Mouse (Mus musculus): ENCODE results near the gene Olfr1316. TPM values are rescaled to one million over a fixed set of nuclear protein-coding genes. Genes with fewer than 3 reads are reported as not detected.

The Olfr1316 gene
- polyA plus RNA-seq (2021; fragmentation: Nextera tagmentation) = not detected in 2 replicates
- long read RNA-seq, experiment 1 = 0 reads
- long read RNA-seq, experiment 2 = 0 reads

DNA sequence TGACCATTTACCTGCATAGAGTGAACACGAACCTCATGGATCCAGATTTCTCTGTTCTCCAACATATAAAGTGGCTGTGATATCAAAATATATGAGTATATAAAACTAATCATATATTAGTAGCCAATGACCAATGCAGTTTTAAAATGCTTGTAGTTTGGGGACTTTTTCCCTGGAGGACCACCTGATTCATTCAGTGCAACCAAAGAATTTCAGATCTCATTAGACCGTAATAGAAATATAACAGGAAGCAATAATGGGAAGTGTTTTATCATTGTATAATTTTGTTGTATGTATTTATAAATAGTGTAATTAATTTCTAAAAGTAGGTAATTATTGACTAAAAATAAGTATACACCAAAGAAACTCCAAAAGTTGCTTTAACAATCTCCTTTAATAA lies at the start of gene Olfr1316:
TSS of gene Olfr1316 (minus strand) at position 101 of the 400 bp plus-strand sequence.

DNA sequence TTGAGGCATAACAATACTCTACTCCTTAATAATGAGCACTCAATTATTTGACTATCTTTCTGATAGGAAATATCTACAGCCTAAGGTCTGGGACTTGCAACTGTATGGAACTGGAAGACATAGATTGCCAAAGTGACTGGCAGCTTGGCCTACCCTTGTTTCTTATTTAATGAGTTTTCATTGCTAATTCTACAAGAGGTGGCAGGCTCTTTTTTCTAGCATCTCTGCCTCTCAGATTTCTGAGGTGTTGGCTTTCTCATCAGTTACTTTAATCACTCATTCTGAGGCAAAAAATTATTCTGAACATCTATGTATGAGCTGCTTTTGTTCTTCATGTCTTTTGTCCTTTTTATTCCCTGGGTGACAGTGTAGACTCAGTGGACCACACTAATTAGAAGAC lies 19.1 kb upstream of the Olfr1316 start, which contains the start of gene Olfr1318:
TSS of gene Olfr1318 (plus strand) at position 301 of the 400 bp plus-strand sequence.

DNA sequence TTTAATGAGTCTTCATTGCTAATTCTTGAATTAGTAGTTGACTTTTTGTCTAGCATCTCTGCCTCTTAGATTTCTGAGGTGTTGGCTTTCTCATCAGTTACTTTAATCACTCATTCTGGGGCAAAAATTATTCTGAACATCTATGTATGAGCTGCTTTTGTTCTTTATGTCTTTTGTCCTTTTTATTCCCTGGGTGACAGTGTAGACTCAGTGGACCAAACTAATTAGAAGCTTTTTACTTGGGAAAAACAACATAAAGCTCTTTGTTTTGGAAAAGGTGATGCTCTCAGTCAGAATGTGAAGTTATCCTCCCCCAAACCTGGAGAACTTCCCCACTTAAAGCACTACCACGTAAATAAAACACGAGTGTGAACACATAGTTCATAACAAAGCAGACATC lies 5.3 kb upstream of the Olfr1316 start, which contains the start of gene Olfr1317:
TSS of gene Olfr1317 (plus strand) at position 301 of the 400 bp plus-strand sequence.

DNA sequence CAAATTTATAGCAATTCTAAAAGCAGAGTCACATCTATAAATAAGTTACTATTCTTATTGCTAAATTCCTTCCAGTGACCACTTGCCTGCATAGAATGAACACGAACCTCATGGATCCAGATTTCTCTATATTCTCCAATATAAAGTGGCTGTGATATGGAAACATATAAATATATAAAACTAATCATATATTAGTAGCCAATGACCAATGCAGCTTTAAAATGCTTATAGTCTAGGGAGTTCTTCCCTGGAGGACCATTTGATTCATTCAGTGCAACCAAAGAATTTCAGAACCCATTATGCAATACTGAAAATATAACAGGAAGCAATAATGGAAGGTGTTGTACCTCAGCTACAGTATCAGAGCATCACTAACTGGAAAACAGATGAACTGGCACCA lies 19.4 kb downstream of the Olfr1316 start, which contains the start of gene Olfr1315-ps1:
TSS of gene Olfr1315-ps1 (minus strand) at position 101 of the 400 bp plus-strand sequence.

DNA sequence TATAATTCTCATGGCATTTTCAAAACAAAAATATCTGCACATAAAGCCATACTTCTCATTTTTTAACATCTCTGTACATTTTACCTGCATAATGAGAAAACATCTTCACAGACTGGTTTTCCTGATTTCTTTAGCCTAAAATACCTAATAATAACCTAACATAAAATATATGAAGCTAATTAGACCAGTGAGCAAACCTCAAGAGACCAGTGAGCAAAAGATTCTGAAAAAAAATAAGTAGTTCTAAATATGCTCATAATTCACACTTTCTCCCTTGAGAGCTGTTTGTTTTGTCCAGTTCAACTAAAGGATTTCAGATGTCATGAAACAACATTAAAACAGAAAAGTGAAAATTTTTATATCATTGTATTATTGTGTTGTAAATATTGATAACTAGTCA lies 38.1 kb downstream of the Olfr1316 start, which contains the start of gene Olfr1314:
TSS of gene Olfr1314 (minus strand) at position 101 of the 400 bp plus-strand sequence.

DNA sequence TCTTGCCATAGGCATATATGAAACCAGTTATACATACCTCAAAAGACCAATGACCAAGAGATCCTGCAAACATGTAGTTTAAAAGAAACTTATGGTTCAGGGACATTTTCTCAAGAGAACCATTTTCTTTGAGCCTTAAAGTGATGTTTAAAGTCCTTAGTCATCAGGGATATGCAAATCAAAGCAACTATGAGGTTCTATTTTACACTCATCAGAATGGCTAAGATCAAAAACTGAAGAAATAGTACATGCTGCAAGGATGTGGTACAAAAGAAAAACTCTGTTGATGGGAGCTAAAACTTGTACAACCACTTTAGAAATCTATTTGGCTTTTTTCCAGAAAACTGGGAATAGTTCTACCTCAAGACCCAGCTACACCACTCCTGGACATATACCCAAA lies 57.0 kb downstream of the Olfr1316 start, which contains the start of gene Olfr1313:
TSS of gene Olfr1313 (minus strand) at position 101 of the 400 bp plus-strand sequence.

Other genes with a start within 250 kb of the Olfr1316 start
- not detected in 2 replicates for gene Olfr1306, start 218.7 kb downstream of the Olfr1316 start, polyA plus RNA-seq (2021; fragmentation: Nextera tagmentation)
- gene Olfr1307, start 185.5 kb downstream of the Olfr1316 start, polyA plus RNA-seq (2021; fragmentation: Nextera tagmentation) = not detected in 2 replicates
- gene Olfr1308, start 170.0 kb downstream of the Olfr1316 start, polyA plus RNA-seq (2021; fragmentation: Nextera tagmentation) = not detected in 2 replicates
- not detected in 2 replicates for gene Olfr1309, start 144.7 kb downstream of the Olfr1316 start, polyA plus RNA-seq (2021; fragmentation: Nextera tagmentation)
- not detected in 2 replicates for gene Olfr1310, start 122.3 kb downstream of the Olfr1316 start, polyA plus RNA-seq (2021; fragmentation: Nextera tagmentation)
- not detected in 2 replicates for gene Olfr1311, start 110.6 kb downstream of the Olfr1316 start, polyA plus RNA-seq (2021; fragmentation: Nextera tagmentation)
- gene Olfr1312, start 84.7 kb downstream of the Olfr1316 start, polyA plus RNA-seq (2021; fragmentation: Nextera tagmentation) = not detected in 2 replicates
- not detected in 2 replicates for gene Olfr1313, start 57.1 kb downstream of the Olfr1316 start, polyA plus RNA-seq (2021; fragmentation: Nextera tagmentation)
- gene Olfr1314, start 38.2 kb downstream of the Olfr1316 start, polyA plus RNA-seq (2021; fragmentation: Nextera tagmentation) = not detected in 2 replicates
- gene Olfr1315-ps1, start 19.5 kb downstream of the Olfr1316 start, polyA plus RNA-seq (2021; fragmentation: Nextera tagmentation) = not detected in 2 replicates
- gene Olfr1317, start 5.4 kb upstream of the Olfr1316 start, polyA plus RNA-seq (2021; fragmentation: Nextera tagmentation) = not detected in 2 replicates
- not detected in 2 replicates for gene Olfr1318, start 19.2 kb upstream of the Olfr1316 start, polyA plus RNA-seq (2021; fragmentation: Nextera tagmentation)
- gene Lpcat4, start 104.5 kb upstream of the Olfr1316 start, polyA plus RNA-seq (2021; fragmentation: Nextera tagmentation) = 41.7 and 89.1 TPM in 2 replicates
- gene Nutm1, start 124.3 kb upstream of the Olfr1316 start, polyA plus RNA-seq (2021; fragmentation: Nextera tagmentation) = 0.09 and 0.15 TPM in 2 replicates
- gene Nop10, start 126.9 kb upstream of the Olfr1316 start, polyA plus RNA-seq (2021; fragmentation: Nextera tagmentation) = 289 TPM in 2 replicates
- 15.8 and 15.9 TPM in 2 replicates for gene Slc12a6, start 130.8 kb upstream of the Olfr1316 start, polyA plus RNA-seq (2021; fragmentation: Nextera tagmentation)
- gene Gm21985, start 131.3 kb upstream of the Olfr1316 start, polyA plus RNA-seq (2021; fragmentation: Nextera tagmentation) = 0.29 TPM in 1 of 2 replicates, not detected in the other
- 317 and 366 TPM in 2 replicates for gene Emc4, start 233.1 kb upstream of the Olfr1316 start, polyA plus RNA-seq (2021; fragmentation: Nextera tagmentation)
- 8.5 and 8.9 TPM in 2 replicates for gene Katnbl1, start 244.2 kb upstream of the Olfr1316 start, polyA plus RNA-seq (2021; fragmentation: Nextera tagmentation)

Data from left cerebral cortex, adult 6 months (tissue).